Mouse (Mus musculus) left cerebral cortex, postnatal 25 days (tissue): ENCODE measurements around the gene Gm17190. TPM values are rescaled to one million over a fixed set of nuclear protein-coding genes. Genes with fewer than 3 reads are reported as not detected.
"Not testable (repeated sequence)": the region's sequence is repeated elsewhere in the genome, so short reads cannot be mapped to it uniquely, and the experiment has no call there.

Experiments
- DNase-seq, 2 experiments: peaks; one replicate each; pipeline ENCODE4 v3.0.0; 2022; ENCODE audit warnings: low spot score in 2 of 2, mixed read lengths in 1 of 2
- intact Hi-C: fragments of 180-260 bp; cut with DNase I; formaldehyde crosslinking; loops from one replicate; pipeline ENCODE4 v1.15.1; 2025
- total RNA-seq, 2 experiments: library from RNA; stranded (reverse); gene quantifications; 2 replicates each; pipeline ENCODE4 v1.2.3; 2021

The Gm17190 gene
- not detected for total RNA-seq

DNA sequence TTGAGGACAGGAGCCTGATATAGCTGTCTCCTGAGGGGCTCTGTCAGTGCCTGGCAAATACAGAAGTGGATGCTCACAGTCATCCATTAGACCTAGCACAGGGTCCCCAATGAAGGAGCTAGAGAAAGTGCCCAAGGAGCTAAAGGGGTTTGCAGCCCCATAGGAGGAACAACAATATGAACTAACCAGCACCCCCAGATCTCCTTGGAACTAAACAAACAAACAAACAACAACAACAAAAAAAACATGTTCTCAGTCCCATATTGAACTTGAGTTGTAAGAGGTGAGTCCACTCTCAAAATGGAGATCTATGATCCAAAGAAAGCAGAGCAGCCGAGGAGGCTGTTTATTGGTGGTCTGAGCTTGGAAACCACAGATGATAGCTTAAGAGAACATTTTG lies at the start of gene Gm17190:
TSS of gene Gm17190 (plus strand) at position 301 of the 400 bp plus-strand sequence.
- intact Hi-C loops, DNase-seq: not testable (repeated sequence)

- intact Hi-C loops: no loop called here
- DNase-seq: no peak
Measured at GRCm38 (mm10) chr13:96039536-96039935, 42.3 kb upstream of the Gm17190 start.

GRCm38 (mm10) chr13:96040275-96041042 lies 41.4 kb upstream of the Gm17190 start:
- intact Hi-C loops: no loop called here
- no peak for DNase-seq

DNA sequence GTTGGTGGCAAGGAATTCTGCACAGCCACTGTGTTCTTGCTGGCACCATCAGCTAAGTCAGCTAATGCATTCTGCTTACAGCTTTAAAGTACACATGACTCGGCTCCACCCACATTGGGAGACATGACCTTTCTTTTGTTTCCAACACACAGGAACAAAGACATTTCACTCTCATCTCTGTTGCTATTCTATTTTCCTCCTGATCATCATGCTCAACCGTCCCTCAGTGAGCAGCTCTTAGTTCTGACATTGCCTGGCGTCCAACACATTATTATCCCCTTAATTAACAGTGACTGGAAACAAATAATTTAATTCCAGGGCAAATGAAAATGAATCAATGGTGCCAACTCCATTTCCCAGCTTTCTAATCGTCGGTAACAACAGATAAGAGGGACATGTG lies 36.5 kb upstream of the Gm17190 start:
- intact Hi-C loops: no loop called here
- no peak for DNase-seq

DNA sequence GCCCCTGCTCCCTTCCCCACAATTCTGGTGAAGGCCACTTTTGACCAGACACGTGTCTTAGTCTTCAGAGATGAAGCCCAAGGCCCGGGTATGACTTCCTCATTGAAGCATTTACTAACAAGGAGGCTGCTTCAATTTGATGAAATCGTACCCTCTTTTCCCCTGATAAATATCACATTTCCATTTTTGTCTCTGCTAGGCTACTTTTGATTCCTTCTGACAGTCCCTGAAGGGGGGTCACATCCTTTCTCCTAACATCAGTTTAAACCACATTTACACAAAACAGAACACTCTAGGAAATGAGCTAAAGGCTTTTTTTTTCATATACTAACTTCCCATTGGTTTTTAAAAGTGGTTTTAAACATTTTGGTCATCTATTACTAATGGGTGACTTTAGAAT lies 29.1 kb upstream of the Gm17190 start:
- no peak for DNase-seq
- intact Hi-C loops: no loop called here

DNA sequence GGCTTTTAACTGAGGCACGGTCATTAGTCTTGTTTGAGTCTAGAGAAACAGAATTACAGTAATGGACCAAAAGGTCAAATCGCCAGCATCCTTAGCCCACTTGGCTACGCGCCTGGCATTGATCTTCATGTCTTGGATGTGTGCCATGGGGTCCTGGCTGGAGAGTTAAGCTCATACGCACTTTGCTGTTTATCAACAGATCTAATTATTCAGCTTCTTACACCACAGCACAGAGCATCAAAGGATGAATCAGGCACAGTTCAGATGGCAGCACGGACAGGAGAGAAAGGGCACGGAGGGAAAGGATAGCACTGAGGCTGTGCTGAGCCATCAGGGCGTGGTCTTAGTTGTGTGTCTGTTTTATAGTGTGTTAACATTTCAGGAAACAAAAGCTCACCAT lies 8.3 kb upstream of the Gm17190 start:
- intact Hi-C loops: no loop called here
- no peak for DNase-seq

DNA sequence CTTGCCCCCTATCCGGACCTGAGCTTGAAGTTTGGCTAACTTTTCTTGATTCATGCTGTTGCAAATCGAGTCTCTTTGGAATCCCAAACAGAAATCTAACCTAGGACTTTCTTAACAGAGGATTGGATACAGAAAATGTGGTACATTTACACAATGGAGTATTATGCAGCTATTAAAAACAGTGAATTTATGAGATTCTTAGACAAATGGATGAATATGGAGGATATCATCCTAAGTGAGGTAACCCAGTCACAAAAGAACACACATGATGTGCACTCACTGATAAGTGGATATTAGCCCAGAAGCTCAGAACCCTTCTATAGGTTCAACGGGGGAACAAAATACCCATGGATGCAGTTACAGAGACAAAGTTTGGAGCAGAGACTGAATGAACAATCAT lies 578 bp upstream of the Gm17190 start, which contains the start of gene Gm20075:
TSS of gene Gm20075 (minus strand) at position 101 of the 400 bp plus-strand sequence.
- intact Hi-C loops, DNase-seq: not testable (repeated sequence)

- DNase-seq: no peak
- intact Hi-C loops: no loop called here
Measured at GRCm38 (mm10) chr13:96085581-96086302, 3.9 kb downstream of the Gm17190 start.

DNA sequence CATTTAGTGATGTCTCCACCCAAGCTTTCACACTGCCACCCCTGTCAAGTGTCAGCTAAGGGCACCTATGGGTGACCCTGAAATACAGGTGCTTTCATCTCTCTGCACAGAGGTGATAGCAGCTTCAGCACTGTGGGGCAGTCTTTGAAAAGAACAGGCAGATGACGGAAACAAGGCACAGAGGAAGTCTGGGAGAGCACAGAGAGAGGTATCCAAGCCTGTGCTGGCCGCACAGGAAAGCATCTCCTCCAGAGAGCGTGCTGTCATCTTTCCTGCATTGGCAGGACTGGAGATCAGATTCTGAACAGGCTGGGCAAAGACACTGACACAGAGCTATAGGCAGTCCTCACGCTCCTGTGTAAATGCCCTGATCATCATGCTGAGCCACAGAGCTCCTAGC lies 9.1 kb downstream of the Gm17190 start:
- DNase-seq: no peak

GRCm38 (mm10) chr13:96106367-96106766 lies 24.5 kb downstream of the Gm17190 start:
- no peak for DNase-seq

More for the DNA sequence above, 9.1 kb downstream of the Gm17190 start:
- intact Hi-C loops: no loop called here

DNA sequence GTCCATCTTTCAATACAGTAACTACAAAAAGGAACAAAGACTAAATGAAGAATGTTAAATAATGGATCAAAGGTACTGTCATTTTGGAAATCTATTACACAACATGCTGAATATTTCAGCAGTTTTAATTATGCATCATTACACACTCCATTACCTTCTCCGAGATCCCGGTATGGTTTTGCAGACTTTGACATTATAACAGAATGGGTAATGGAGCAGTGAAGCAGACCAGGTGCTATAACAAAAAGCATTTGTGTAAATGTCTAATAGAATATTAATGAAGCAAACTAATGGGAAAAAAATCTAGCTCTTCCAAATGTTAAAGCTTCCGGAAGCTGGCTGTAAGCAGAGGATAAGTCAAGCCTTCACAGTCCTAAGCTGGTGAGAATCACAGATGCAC lies 28.9 kb downstream of the Gm17190 start:
- no peak for DNase-seq
- intact Hi-C loops: no loop called here

More at GRCm38 (mm10) chr13:96106367-96106766, 24.5 kb downstream of the Gm17190 start:
- intact Hi-C loops: no loop called here

GRCm38 (mm10) chr13:96112711-96113110 lies 30.9 kb downstream of the Gm17190 start:
- intact Hi-C loops: no loop called here
- DNase-seq: no peak

- intact Hi-C loops: no loop called here
- DNase-seq: no peak
Measured at GRCm38 (mm10) chr13:96125011-96125410, 43.2 kb downstream of the Gm17190 start.

DNA sequence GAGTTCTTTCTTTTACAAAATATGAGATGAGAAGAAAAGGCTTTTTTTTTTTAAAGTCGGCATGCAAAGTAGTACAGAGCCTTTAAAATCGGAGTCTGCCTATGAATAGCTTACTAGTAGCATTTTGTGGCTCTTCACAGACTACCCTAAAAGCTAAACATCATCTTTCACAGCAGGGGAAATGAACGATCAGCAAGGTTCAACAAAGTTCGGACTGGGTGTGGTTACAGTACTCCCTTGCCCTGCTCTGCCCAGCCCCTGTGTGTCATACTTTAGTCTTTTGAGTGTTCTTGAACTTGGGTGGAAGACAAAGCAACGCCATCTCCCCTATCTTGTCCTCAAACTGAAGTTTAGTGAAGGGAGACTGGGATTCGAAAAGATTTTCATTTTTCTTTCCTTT lies 44.8 kb downstream of the Gm17190 start:
- DNase-seq: no peak
- intact Hi-C loops: no loop called here

DNA sequence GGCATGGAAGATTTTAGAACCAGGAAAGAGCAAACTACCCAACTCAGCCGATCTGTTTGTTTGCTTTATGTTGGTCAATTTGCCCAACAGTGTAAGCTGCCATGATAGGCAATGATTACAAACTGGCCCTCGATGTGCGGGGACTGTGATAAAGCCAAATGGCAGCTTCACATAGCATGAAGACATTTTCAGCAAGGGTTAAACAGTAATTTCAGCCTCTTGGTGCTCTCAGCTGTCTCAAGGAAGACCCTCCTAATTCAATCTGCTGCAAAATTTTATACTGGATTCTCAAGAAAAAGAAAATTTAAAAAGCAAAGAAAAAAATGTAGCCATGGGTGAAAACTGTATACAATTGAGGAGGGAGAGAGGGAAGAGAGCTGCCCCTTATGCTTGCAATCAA lies 47.2 kb downstream of the Gm17190 start:
- intact Hi-C loops: no loop called here
- DNase-seq: no peak

GRCm38 (mm10) chr13:96131050-96131449 lies 49.2 kb downstream of the Gm17190 start:
- peak; percentile 60 to 62 for DNase-seq
- intact Hi-C loops: loop anchor here (5.0 kb wide), 1 partner anchor 256 kb away; the partner anchor contains the start of gene Poc5

DNA sequence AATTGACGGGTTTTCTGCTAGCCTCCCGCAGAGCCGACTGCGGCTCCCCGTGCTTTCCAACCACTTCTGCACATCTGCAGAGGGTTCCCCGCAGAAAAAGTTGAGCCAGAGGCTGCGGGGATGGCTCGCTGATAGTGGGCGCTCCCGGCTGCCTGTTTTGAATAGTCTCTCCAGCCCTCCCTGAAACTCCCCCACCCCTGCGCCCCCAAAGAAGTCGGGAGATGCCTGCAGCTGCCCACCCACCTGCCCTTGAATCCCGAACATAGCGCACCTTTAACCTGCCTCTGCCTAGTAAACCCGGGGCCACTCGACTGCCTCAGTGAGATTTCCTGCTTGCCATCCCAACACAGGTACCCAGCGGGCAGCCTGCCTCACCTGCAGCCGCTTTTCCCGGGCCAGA lies 50.1 kb downstream of the Gm17190 start:
- peak in 1 of 2 experiments; percentile 35 for DNase-seq
- intact Hi-C loops: loop anchor here (5.0 kb wide), 1 partner anchor 255 kb away; the partner anchor contains the start of gene Poc5

DNA sequence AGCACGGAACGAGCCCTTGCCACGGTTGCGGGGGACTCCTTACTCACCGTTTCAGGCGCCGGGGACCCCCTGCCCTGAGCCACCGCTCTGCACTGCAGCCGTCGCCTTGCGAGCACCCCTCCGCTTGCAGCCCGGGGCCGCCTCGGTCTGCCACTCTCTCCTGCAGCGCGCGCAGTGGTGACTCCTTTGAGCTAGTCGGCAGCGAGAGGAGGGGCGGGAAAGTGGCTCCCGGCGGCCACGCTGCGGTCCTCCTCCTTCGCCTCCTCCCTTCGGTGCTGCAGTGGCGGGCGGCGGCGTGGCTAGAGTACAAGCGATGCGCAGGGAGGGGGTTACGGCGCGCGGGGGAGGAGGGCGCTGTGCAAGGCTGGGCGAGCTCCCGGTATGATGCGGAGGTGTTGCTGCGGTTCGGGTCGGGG lies 50.6 kb downstream of the Gm17190 start, which contains the start of gene Sv2c:
TSS of gene Sv2c (minus strand) at position 177 of the 416 bp plus-strand sequence.
- intact Hi-C loops: loop anchor here (5.0 kb wide), 1 partner anchor 255 kb away; the partner anchor contains the start of gene Poc5
- peak; percentile 69 to 71 for DNase-seq
